Mouse (Mus musculus) liver, adult 2 months (tissue): ENCODE data around the gene Smg8.
A peak's percentile ranks its signal among the peaks of the same experiment; 100 is the strongest.

Source experiments
- CTCF ChIP-seq: fragments of 200-500 bp; IDR thresholded peaks from 2 replicates; pipeline ENCODE4 v1.5.1; 2011; ENCODE audit warnings: low read depth, low read length, control low read depth
- POLR2A ChIP-seq: fragments of 200-500 bp; IDR thresholded peaks from 2 replicates; pipeline ENCODE4 v1.6.1; 2011; ENCODE audit warnings: low read length, control low read depth; ENCODE audit not compliant: insufficient read depth; ENCODE audit errors: extremely low read depth

DNA sequence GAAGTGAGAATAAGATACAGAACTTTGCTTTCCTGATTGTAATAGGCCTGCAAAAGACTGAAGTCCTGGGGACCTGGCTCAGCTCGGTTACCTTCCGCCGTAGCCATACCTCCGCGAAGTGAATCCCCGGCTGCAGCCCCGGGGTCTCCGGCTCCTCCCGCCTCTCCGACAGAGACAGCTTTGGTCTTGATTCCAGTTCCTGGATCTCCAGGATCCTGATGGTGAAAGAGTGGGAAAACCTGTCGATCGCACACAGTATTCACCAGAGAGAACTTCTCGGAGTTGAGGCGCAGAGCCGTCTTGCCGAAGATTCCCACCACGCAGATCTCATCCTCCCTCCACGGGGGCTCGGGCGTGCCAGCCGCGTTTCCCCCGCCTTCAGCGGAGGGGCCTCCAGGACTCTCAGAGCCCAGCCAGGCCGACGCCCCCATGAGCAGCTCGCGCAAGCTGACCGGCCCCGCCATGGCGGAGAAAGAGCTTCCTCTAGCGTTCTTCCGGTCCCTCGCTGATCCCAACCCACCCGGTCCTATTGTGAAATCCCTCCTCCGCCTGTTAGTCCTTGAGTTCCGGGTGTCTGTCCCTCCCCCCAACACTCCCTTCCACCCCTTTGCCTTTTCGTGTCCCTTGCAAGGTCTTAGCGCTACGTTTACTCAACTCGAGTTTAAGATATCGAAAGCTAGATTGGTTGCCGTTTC lies at the start of gene Smg8:
- TF ChIP-seq CTCF = no peak
- peak; percentile 53; the same call in 1 of the 2 replicates for TF ChIP-seq POLR2A
